Comparison of ENCODE assay signal across 11 mouse cellular contexts in the genomic region with DNA sequence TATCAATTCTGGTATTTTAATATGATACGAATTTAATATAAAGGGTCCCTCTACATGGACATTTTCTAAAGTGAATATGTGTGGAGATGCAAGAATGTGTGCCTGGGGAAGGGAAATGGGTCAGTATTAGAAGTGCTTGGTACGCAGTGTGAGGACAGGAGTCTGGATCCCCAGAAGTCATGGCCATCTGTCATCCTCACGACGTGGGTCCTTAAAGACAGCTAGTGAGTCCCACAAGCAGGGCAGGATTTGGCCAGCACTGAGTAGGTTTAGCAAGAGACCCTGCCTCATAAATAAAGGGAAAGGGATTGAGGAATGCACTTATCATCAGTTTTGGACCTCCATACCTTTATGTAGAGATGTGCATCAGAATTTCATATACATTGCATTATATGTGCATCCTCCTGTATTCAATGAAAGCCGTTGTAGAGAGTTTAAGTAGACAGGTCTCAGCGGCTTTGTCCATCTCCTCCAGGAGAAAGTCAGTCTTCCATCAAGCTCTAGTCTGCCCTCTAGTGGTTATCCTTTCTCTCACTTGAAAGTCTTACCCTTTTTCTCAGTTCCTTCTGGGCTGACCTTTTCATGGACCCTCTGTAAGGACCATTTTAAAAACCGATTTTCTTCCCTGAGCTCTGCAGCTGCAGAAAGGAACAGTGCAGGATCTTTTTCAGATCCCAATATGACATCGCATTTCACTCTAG.
DNase-seq lines count a peak whose midpoint lies in the region; ATAC-seq and TF ChIP-seq lines count a peak whose summit lies in the region.
"Had no signal": no experiment of that assay in that cellular context is flagged by ENCODE, and none has a peak within 500 bp of the region (broad histone marks: within the 10 kb centered on the region; RNA-seq: fewer than 3 reads in every experiment).

No protein-coding gene starts in this region.

- H3K4me3 ChIP-seq in forebrain, embryonic 13.5 days = no peak overlapping the region
- no peak overlapping the region for H3K4me3 ChIP-seq in forebrain, embryonic 10.5 days
- no peak overlapping the region for H3K4me3 ChIP-seq in layer of hippocampus, adult 2 months
- H3K4me3 ChIP-seq: embryonic facial prominence, embryonic 13.5 days; lung, embryonic 15.5 days had no signal

- WGBS in forebrain, embryonic 13.5 days = 50% methylated on average over 8 of the region's 8 CpGs
- 57% methylated on average over 8 of the region's 8 CpGs for WGBS in forebrain, embryonic 10.5 days

- no peak for DNase-seq in forebrain, embryonic 10.5 days (ENCODE audit: extremely low spot score, low spot score)
- peak; percentile 17 to 27 for DNase-seq in layer of hippocampus, adult 2 months (ENCODE audit: low spot score in 2 of 2)
- DNase-seq in layer of hippocampus, adult 8-10 months (ENCODE audit: low spot score in 2 of 2) = no peak
- peak; percentile 67 for DNase-seq in ES-CJ7 (ENCODE audit: low read depth, low spot score)
- DNase-seq in embryo, embryonic 9.5 days (ENCODE audit: extremely low spot score) = peak; percentile 26
- DNase-seq in natural killer cell, adult 2 months (ENCODE audit: low spot score in 2 of 2) = no peak

- H3K9ac ChIP-seq in forebrain, embryonic 13.5 days = no peak overlapping the region
- H3K9ac ChIP-seq: embryonic facial prominence, embryonic 13.5 days; lung, embryonic 15.5 days had no signal

- H3K27me3 ChIP-seq in forebrain, embryonic 13.5 days = no peaks in the 10 kb centered on the region
- no peaks in the 10 kb centered on the region for H3K27me3 ChIP-seq in forebrain, embryonic 10.5 days (ENCODE audit: poor library complexity, severe bottlenecking)
- H3K27me3 ChIP-seq: embryonic facial prominence, embryonic 13.5 days; lung, embryonic 15.5 days had no signal

- peak; percentile 38; the same call in 1 of the 2 replicates for ATAC-seq in forebrain, embryonic 13.5 days
- ATAC-seq in erythroid progenitor cell, adult 5-6 weeks (replicated peaks; ENCODE audit: low FRiP score, poor library complexity, severe bottlenecking) = no peak

- no peak overlapping the region for H3K27ac ChIP-seq in forebrain, embryonic 13.5 days
- H3K27ac ChIP-seq in forebrain, embryonic 10.5 days = no peak overlapping the region
- H3K27ac ChIP-seq in layer of hippocampus, adult 2 months = no peak overlapping the region
- H3K27ac ChIP-seq: embryonic facial prominence, embryonic 13.5 days; lung, embryonic 15.5 days had no signal

- no peak overlapping the region for H3K4me2 ChIP-seq in forebrain, embryonic 13.5 days
- H3K4me2 ChIP-seq: embryonic facial prominence, embryonic 13.5 days; lung, embryonic 15.5 days had no signal

- TF ChIP-seq CTCF in layer of hippocampus, adult 2 months (conservative IDR thresholded peaks at IDR 0.05) = peak; percentile 89

- no peaks in the 10 kb centered on the region for H3K4me1 ChIP-seq in forebrain, embryonic 13.5 days
- no peaks in the 10 kb centered on the region for H3K4me1 ChIP-seq in forebrain, embryonic 10.5 days
- H3K4me1 ChIP-seq: embryonic facial prominence, embryonic 13.5 days; lung, embryonic 15.5 days had no signal

- no peaks in the 10 kb centered on the region for H3K9me3 ChIP-seq in forebrain, embryonic 13.5 days (replicated peaks)
- no peaks in the 10 kb centered on the region for H3K9me3 ChIP-seq in forebrain, embryonic 10.5 days
- H3K9me3 ChIP-seq: embryonic facial prominence, embryonic 13.5 days; lung, embryonic 15.5 days had no signal

- no peaks in the 10 kb centered on the region for H3K36me3 ChIP-seq in forebrain, embryonic 13.5 days (ENCODE audit: poor library complexity, severe bottlenecking)
- no peaks in the 10 kb centered on the region for H3K36me3 ChIP-seq in forebrain, embryonic 10.5 days (replicated peaks)
- H3K36me3 ChIP-seq: embryonic facial prominence, embryonic 13.5 days; G1E; lung, embryonic 15.5 days had no signal

Comparison
In these comparisons a context has a peak if more than half of its experiments do, and no peak if none do; other contexts are left out.
1. DNase-seq: peak in layer of hippocampus, adult 2 months (2 of 2), ES-CJ7 (single experiment) and embryo, embryonic 9.5 days (single experiment); none in forebrain, embryonic 10.5 days (single experiment), layer of hippocampus, adult 8-10 months (0 of 2) and natural killer cell, adult 2 months (0 of 2).